Mouse (Mus musculus) MEL (cell line): ENCODE results near the gene Fam57a. TPM values are rescaled to one million over a fixed set of nuclear protein-coding genes. Genes with fewer than 3 reads are reported as not detected.

Experiments
- DNase-seq: peaks from one replicate; pipeline ENCODE4 v3.0.0; 2011; ENCODE audit warnings: low read depth, low spot score
- H3K27ac ChIP-seq: 2 replicates; pipeline ENCODE4 v1.5.1; 2012; ENCODE audit warnings: low read depth, mild to moderate bottlenecking, control low read depth, low read length, moderate library complexity; ENCODE audit not compliant: control insufficient read depth
- H3K27me3 ChIP-seq, 2 experiments: fragments of 150-350 bp in 1 of 2; sonication (generic) in 1 of 2; 2 replicates each; pipeline ENCODE4 v1.6.1; 2012; ENCODE audit warnings: low read length in 2 of 2, mild to moderate bottlenecking in 2 of 2, improper control_type of control experiment in 1 of 2, moderate library complexity in 1 of 2; ENCODE audit not compliant: insufficient read depth in 2 of 2, control insufficient read depth in 1 of 2
- H3K36me3 ChIP-seq, 2 experiments: 2 replicates each; pipeline ENCODE4 v1.6.1; 2012 to 2014; ENCODE audit warnings: low read length in 2 of 2, improper control_type of control experiment in 1 of 2, inconsistent platforms in 1 of 2, mild to moderate bottlenecking in 1 of 2; ENCODE audit not compliant: insufficient read depth in 2 of 2, control insufficient read depth in 1 of 2
- H3K4me1 ChIP-seq, 2 experiments: fragments of 150-350 bp in 1 of 2; sonication (generic) in 1 of 2; 2 replicates each; pipeline ENCODE4 v1.6.1; 2012; ENCODE audit warnings: low read length in 2 of 2, improper control_type of control experiment in 1 of 2, mild to moderate bottlenecking in 1 of 2; ENCODE audit not compliant: insufficient read depth in 2 of 2, control insufficient read depth in 1 of 2
- H3K4me3 ChIP-seq, 2 experiments: fragments of 150-350 bp in 1 of 2; sonication (generic) in 1 of 2; 2 replicates each; pipeline ENCODE4 v1.5.1; 2012; ENCODE audit warnings: low read depth in 2 of 2, low read length in 2 of 2, mild to moderate bottlenecking in 2 of 2, moderate library complexity in 2 of 2, control low read depth in 1 of 2, improper control_type of control experiment in 1 of 2; ENCODE audit not compliant: control insufficient read depth in 1 of 2, insufficient read depth in 1 of 2
- H3K79me2 ChIP-seq: 2 replicates; pipeline ENCODE4 v1.6.1; 2012; ENCODE audit warnings: mild to moderate bottlenecking, low read length, moderate library complexity; ENCODE audit not compliant: control insufficient read depth, poor library complexity, insufficient read depth
- H3K9ac ChIP-seq: 2 replicates; pipeline ENCODE4 v1.6.1; 2012; ENCODE audit warnings: low read depth, mild to moderate bottlenecking, control low read depth, low read length, moderate library complexity; ENCODE audit not compliant: control insufficient read depth, poor library complexity, severe bottlenecking
- H3K9me3 ChIP-seq: fragments of 150-350 bp; sonication (generic); replicated peaks from 2 replicates; pipeline ENCODE4 v1.6.1; 2012; ENCODE audit warnings: mild to moderate bottlenecking, low read length, improper control_type of control experiment, moderate library complexity; ENCODE audit not compliant: insufficient read depth
- BHLHE40 ChIP-seq: IDR thresholded peaks from 2 replicates; pipeline ENCODE4 v1.6.1; 2012; ENCODE audit warnings: low read depth, mild to moderate bottlenecking, inconsistent platforms, low read length, improper control_type of control experiment, borderline replicate concordance
- CHD1 ChIP-seq: IDR thresholded peaks from 2 replicates; pipeline ENCODE4 v1.6.1; 2012; ENCODE audit warnings: low read depth, mild to moderate bottlenecking, inconsistent platforms, low read length, improper control_type of control experiment
- ELF1 ChIP-seq: IDR thresholded peaks from 2 replicates; pipeline ENCODE4 v1.6.1; 2014; ENCODE audit warnings: low read depth, mild to moderate bottlenecking, inconsistent platforms, low read length, improper control_type of control experiment, moderate library complexity
- EP300 ChIP-seq, 2 experiments: IDR thresholded peaks; 2 replicates each; pipeline ENCODE4 v1.6.1; 2011; ENCODE audit warnings: improper control_type of control experiment in 2 of 2, low read length in 2 of 2, low read depth in 1 of 2, mild to moderate bottlenecking in 1 of 2
- ETS1 ChIP-seq: IDR thresholded peaks from 2 replicates; pipeline ENCODE4 v1.6.1; 2012; ENCODE audit warnings: low read depth, mild to moderate bottlenecking, inconsistent platforms, low read length, improper control_type of control experiment, moderate library complexity
- GABPA ChIP-seq: IDR thresholded peaks from 2 replicates; pipeline ENCODE4 v1.6.1; 2012; ENCODE audit warnings: low read depth, mild to moderate bottlenecking, inconsistent platforms, low read length, improper control_type of control experiment, moderate library complexity
- GATA1 ChIP-seq: IDR thresholded peaks from 2 replicates; pipeline ENCODE4 v1.6.1; 2011; ENCODE audit warnings: low read depth, low read length, improper control_type of control experiment
- HCFC1 ChIP-seq: IDR thresholded peaks from 2 replicates; pipeline ENCODE4 v1.6.1; 2012; ENCODE audit warnings: low read depth, mild to moderate bottlenecking, inconsistent platforms, low read length, improper control_type of control experiment, moderate library complexity
- JUND ChIP-seq: IDR thresholded peaks from 2 replicates; pipeline ENCODE4 v1.6.1; 2011; ENCODE audit warnings: low read depth, mild to moderate bottlenecking, improper control_type of control experiment, low read length
- MAX ChIP-seq: IDR thresholded peaks from 2 replicates; pipeline ENCODE4 v1.6.1; 2011; ENCODE audit warnings: low read length, improper control_type of control experiment
- MAZ ChIP-seq: IDR thresholded peaks from 2 replicates; pipeline ENCODE4 v1.6.1; 2012; ENCODE audit warnings: low read depth, mild to moderate bottlenecking, inconsistent platforms, low read length, improper control_type of control experiment
- MEF2A ChIP-seq: IDR thresholded peaks from 2 replicates; pipeline ENCODE4 v1.6.1; 2014; ENCODE audit warnings: low read depth, mild to moderate bottlenecking, inconsistent platforms, low read length, improper control_type of control experiment; ENCODE audit not compliant: poor library complexity, insufficient replicate concordance, severe bottlenecking; ENCODE audit errors: extremely low read depth
- MXI1 ChIP-seq: IDR thresholded peaks from 2 replicates; pipeline ENCODE4 v1.6.1; 2011; ENCODE audit warnings: mild to moderate bottlenecking, low read depth, low read length, improper control_type of control experiment
- MYB ChIP-seq: IDR thresholded peaks from 2 replicates; pipeline ENCODE4 v1.6.1; 2011; ENCODE audit warnings: mild to moderate bottlenecking, low read depth, low read length, improper control_type of control experiment
- MYC ChIP-seq: IDR thresholded peaks from 2 replicates; pipeline ENCODE4 v1.6.1; 2011; ENCODE audit warnings: low read depth, mild to moderate bottlenecking, low read length, improper control_type of control experiment, moderate library complexity
- POLR2AphosphoS2 ChIP-seq: IDR thresholded peaks from 2 replicates; pipeline ENCODE4 v1.6.1; 2011; ENCODE audit warnings: low read length, improper control_type of control experiment
- RCOR1 ChIP-seq: IDR thresholded peaks from 2 replicates; pipeline ENCODE4 v1.6.1; 2012; ENCODE audit warnings: low read depth, mild to moderate bottlenecking, inconsistent platforms, low read length, improper control_type of control experiment
- SIN3A ChIP-seq: IDR thresholded peaks from 2 replicates; pipeline ENCODE4 v1.6.1; 2012; ENCODE audit warnings: low read length, improper control_type of control experiment, inconsistent platforms
- TBP ChIP-seq: IDR thresholded peaks from 2 replicates; pipeline ENCODE4 v1.8.0; 2011; ENCODE audit warnings: low read depth, low read length, improper control_type of control experiment
- UBTF ChIP-seq: IDR thresholded peaks from 2 replicates; pipeline ENCODE4 v1.6.1; 2012; ENCODE audit warnings: low read depth, mild to moderate bottlenecking, inconsistent platforms, low read length, improper control_type of control experiment, moderate library complexity, borderline replicate concordance; ENCODE audit not compliant: insufficient read depth
- USF1 ChIP-seq: IDR thresholded peaks from 2 replicates; pipeline ENCODE4 v1.6.1; 2014; ENCODE audit warnings: low read depth, mild to moderate bottlenecking, inconsistent platforms, low read length, improper control_type of control experiment, moderate library complexity
- ZKSCAN1 ChIP-seq: IDR thresholded peaks from 2 replicates; pipeline ENCODE4 v1.6.1; 2012; ENCODE audit warnings: low read depth, mild to moderate bottlenecking, inconsistent platforms, low read length, improper control_type of control experiment, moderate library complexity
- ZNF384 ChIP-seq: IDR thresholded peaks from 2 replicates; pipeline ENCODE4 v1.6.1; 2012; ENCODE audit warnings: low read depth, mild to moderate bottlenecking, inconsistent platforms, low read length, improper control_type of control experiment
- polyA plus RNA-seq, 2 experiments: library from polyadenylated mRNA; stranded (reverse) in 1 of 2; unstranded in 1 of 2; fragments of >175 nt in 1 of 2; fragments of >200 nt in 1 of 2; gene quantifications; 2 replicates each; pipeline versions ENCODE4 v1.2.1 to v1.2.4; 2012; ENCODE audit warnings: low replicate concordance in 2 of 2, low read depth in 1 of 2; ENCODE audit not compliant: insufficient read length in 2 of 2, insufficient read depth in 1 of 2, missing spikeins in 1 of 2
- total RNA-seq: library from RNA; depleted of rRNA; stranded (reverse); fragments of 300-350 nt; gene quantifications from 2 replicates; pipeline ENCODE4 v1.2.3, GENCODE M21; 2012

The Fam57a gene
- total and polyA plus RNA-seq, 3 experiments, result 8.5 to 8.8 TPM; not detected in 1

- no peaks in the 10 kb centered on the region for H3K9me3 ChIP-seq
- no peak overlapping the region; the same call in 1 of the 2 replicates for H3K9ac ChIP-seq
- peak overlapping the region; percentile 70; the same call in 1 of the 2 replicates for H3K27ac ChIP-seq
- H3K27me3 ChIP-seq, result no peaks in the 10 kb centered on the region
- peaks cover 9% of the 10 kb centered on the region for H3K79me2 ChIP-seq
- peaks cover 0 to 9% of the 10 kb centered on the region in 2 experiments; a peak in 2 of 4 replicates for H3K36me3 ChIP-seq
- DNase-seq, result no peak
- TF ChIP-seq POLR2AphosphoS2 (peak; percentile 2; the same call in 1 of the 2 replicates), ZNF384 (peak; percentile 86), JUND (peak; percentile 48; the same call in 1 of the 2 replicates), HCFC1 (0 out of 2 replicates have a peak, but pooled peaks have one; percentile 0), MAZ (no peak)
- H3K4me1 ChIP-seq, result peaks cover 2 to 15% of the 10 kb centered on the region in 2 experiments; a peak in 3 of 4 replicates
- peak overlapping the region in 1 of 2 experiments; percentile 78; a peak in 1 of 4 replicates for H3K4me3 ChIP-seq
Observed at GRCm38 (mm10) chr11:76216049-76216540, 36.6 kb downstream of the Fam57a start.

- TF ChIP-seq MXI1 (peak; percentile 97), ZKSCAN1 (no peak), BHLHE40 (peak; percentile 39; the same call in 1 of the 2 replicates), ELF1 (no peak), CHD1 (peak; percentile 83), MEF2A (no peak), MYB (no peak), JUND (no peak), USF1 (peak; percentile 19; the same call in 1 of the 2 replicates), HCFC1 (0 out of 2 replicates have a peak, but pooled peaks have one; percentile 13), RCOR1 (peak; percentile 11), ETS1 (peak; percentile 41; the same call in 1 of the 2 replicates), TBP (peak; percentile 54; the same call in 1 of the 2 replicates), SIN3A (peak; percentile 87), GATA1 (peak; percentile 54), EP300 (IDR thresholded peaks at IDR 0.05; ENCODE audit: low read depth in 1 of 2, low read length in 2 of 2) (peak in 1 of 2 experiments; percentile 49; a peak in 1 of 4 replicates), GABPA (no peak), MYC (peak; percentile 88; the same call in 1 of the 2 replicates), MAX (peak; percentile 87), UBTF (0 out of 2 replicates have a peak, but pooled peaks have one; percentile 55), MAZ (0 out of 2 replicates have a peak, but pooled peaks have one; percentile 7), ZNF384 (0 out of 2 replicates have a peak, but pooled peaks have one; percentile 28)
- peak; percentile 85 for DNase-seq
- peaks cover 2 to 15% of the 10 kb centered on the region in 2 experiments; a peak in 3 of 4 replicates for H3K4me1 ChIP-seq
- H3K27ac ChIP-seq, result peak overlapping the region; percentile 70
- H3K9me3 ChIP-seq, result no peaks in the 10 kb centered on the region
- H3K4me3 ChIP-seq, result peak overlapping the region; percentile 66 to 78
- H3K79me2 ChIP-seq, result peaks cover 9% of the 10 kb centered on the region
- peaks cover 0 to 9% of the 10 kb centered on the region in 2 experiments; a peak in 2 of 4 replicates for H3K36me3 ChIP-seq
- H3K27me3 ChIP-seq, result no peaks in the 10 kb centered on the region
- H3K9ac ChIP-seq, result peak overlapping the region; percentile 93
Observed at GRCm38 (mm10) chr11:76216681-76217389, 37.4 kb downstream of the Fam57a start.
